Mouse (Mus musculus): ENCODE measurements around the gene Rdx. TPM values are rescaled to one million over a fixed set of nuclear protein-coding genes. Genes with fewer than 3 reads are reported as not detected.

Rdx gene
- polyA plus RNA-seq, 1 experiment from 2014 or later: 148 TPM

DNA sequence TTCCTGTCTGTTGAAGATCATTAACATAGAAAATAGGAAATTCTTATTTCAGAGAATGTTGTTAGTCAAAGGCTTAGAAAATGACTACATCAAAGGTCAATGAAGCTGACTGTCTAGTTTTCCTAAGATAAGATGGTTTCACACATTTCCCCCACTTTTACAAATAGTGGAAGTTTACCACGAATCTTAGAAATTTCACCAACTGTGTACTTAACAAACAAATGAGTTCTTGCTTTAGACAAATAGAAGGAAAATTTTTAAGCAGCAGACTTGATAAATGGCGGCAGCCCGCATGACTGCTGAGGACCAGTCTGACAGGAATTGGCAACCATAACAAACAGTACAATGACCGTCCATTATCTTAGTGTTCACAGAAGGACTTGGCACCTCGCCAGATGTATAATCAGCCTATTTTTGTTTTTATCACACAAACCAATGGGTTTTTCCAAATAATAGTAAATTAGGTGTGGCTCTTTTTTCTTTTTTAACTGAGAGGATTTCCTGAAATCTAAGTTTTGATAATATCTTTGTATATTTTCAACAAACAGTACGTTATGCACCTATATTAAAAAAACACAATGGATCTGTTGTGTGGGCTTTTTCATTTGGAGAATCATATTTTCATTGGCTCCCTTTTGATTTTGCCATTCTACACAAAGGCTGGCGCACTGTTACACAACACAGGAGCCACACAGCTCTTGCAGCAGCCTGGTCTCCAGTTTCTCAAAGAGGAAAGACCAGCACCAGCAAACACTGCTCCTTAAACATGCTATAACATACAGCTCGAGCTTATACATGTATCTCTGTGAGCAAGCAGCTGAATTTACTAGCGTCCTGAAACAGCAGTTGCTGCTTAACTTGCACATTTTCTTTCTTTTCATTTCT, 18.2 kb upstream of the Rdx start:
- peak; percentile 64; the same call in 1 of the 2 replicates for ATAC-seq (ENCODE audit: low FRiP score)
- Histone ChIP-seq H3K36me3 (no peaks in the 10 kb centered on the region), H3K4me2 (replicated peaks) (no peak overlapping the region), H3K4me3 (no peak overlapping the region), H3K9ac (no peak overlapping the region), H3K4me1 (peaks cover 11% of the 10 kb centered on the region), H3K27me3 (no peaks in the 10 kb centered on the region), H3K9me3 (replicated peaks) (no peaks in the 10 kb centered on the region), H3K27ac (0 out of 2 replicates have a peak overlapping the region, but pooled peaks have one; percentile 26)
- WGBS: 48% methylated on average over 9 of the region's 9 CpGs

DNA sequence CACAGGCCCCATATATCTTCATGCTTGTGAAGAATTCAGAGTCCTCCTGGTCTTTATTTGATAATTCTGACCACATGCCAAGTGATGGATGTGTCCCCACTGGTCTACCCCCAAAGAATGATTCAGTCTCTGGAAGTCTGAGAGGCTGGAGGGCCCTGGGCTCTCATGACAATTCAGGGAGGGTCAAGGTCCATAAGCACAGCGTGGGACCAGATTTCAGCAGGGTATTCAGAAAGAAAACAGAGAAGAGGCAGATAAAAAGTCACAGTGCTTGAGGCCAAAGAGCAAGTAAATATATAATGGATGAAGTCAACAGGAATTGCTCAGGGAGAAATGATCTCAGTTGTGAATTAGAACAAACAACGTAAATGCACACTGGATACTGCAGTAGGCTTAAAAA, 15.5 kb upstream of the Rdx start:
- WGBS: 28% methylated on average over 2 of the region's 2 CpGs
- ATAC-seq (ENCODE audit: low FRiP score): no peak
- H3K4me1 ChIP-seq: peaks cover 11% of the 10 kb centered on the region

DNA sequence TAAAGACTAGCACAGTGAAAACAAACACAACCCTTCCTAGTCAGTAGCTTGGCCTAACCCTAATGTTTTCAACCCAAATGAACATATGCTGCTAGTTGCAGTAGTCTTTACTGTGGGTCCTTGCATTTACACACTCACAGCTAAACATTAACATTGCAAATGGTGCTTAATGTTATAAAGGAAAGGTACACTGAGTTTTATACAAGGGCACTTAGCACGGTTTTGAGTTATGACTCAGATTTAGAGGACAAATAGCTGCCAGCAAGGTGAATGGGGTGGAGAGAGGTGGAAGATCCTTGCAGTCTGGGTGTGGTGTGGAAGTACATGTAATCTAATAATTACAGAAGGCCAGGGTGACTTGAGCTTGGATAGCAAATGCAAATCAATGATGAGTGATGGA, 9.5 kb upstream of the Rdx start:
- H3K9me3 ChIP-seq (replicated peaks): no peaks in the 10 kb centered on the region
- H3K36me3 ChIP-seq: no peaks in the 10 kb centered on the region
- no peak overlapping the region for H3K9ac ChIP-seq
- no peaks in the 10 kb centered on the region for H3K27me3 ChIP-seq
- ATAC-seq (ENCODE audit: low FRiP score): no peak
- 93% methylated on average over 1 of the region's 1 CpGs for WGBS
- H3K4me3 ChIP-seq: no peak overlapping the region
- H3K4me2 ChIP-seq (replicated peaks): no peak overlapping the region
- H3K27ac ChIP-seq: no peak overlapping the region
- no peaks in the 10 kb centered on the region for H3K4me1 ChIP-seq

More for the DNA sequence above, 15.5 kb upstream of the Rdx start:
- Histone ChIP-seq H3K9me3 (replicated peaks) (no peaks in the 10 kb centered on the region), H3K9ac (no peak overlapping the region), H3K27me3 (no peaks in the 10 kb centered on the region), H3K36me3 (no peaks in the 10 kb centered on the region), H3K4me3 (no peak overlapping the region), H3K27ac (no peak overlapping the region), H3K4me2 (replicated peaks) (no peak overlapping the region)

DNA sequence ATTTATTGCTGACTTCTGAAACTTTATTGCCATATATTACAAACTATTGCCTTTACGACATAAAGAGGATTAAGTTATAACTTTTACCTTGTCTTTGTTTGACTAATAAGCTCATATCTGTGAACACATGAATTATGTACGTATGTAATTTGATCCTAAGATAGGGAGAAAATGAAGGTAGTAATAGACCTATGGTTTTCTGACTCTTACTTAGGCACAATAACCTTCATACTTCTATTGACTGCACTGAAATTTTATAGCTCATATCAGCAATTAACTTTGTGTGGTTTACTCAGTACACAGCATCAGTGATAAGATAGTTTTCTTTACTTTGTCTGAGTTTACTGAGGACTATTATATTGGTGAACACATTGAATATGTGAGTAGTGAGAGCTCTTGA, 5.3 kb upstream of the Rdx start:
- Histone ChIP-seq H3K27me3 (no peaks in the 10 kb centered on the region), H3K9ac (no peak overlapping the region), H3K9me3 (replicated peaks) (no peaks in the 10 kb centered on the region), H3K4me2 (replicated peaks) (no peak overlapping the region), H3K36me3 (no peaks in the 10 kb centered on the region), H3K27ac (no peak overlapping the region), H3K4me3 (no peak overlapping the region), H3K4me1 (0 out of 2 replicates have a peak, but pooled peaks cover under 1% of the 10 kb centered on the region)
- no peak for ATAC-seq (ENCODE audit: low FRiP score)
- 93% methylated on average over 2 of the region's 2 CpGs for WGBS

DNA sequence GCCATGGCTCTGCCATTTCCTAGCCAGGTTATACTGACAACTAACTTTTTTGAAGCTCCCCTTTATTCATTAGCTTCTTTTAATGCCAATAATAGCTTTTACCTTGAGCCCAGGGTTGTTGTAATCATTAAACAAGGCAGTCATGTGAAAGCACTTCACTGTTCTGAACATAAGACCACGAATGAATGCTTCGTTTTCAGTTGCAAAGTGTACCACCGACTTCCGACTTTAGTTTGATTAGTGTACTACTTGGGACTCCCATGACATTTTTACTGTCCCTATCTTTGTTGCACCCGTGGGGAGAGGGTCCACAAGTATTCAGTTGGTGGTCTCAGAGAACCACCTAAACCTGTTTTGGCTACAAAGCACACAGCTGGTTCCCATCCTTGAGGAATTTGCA, 287 bp upstream of the Rdx start:
- Histone ChIP-seq H3K4me3 (peak overlapping the region; percentile 92; the same call in 1 of the 2 replicates), H3K9me3 (replicated peaks) (no peaks in the 10 kb centered on the region), H3K4me1 (peaks cover 25% of the 10 kb centered on the region), H3K9ac (no peak overlapping the region), H3K4me2 (replicated peaks) (peak overlapping the region; percentile 64), H3K27ac (no peak overlapping the region), H3K36me3 (no peaks in the 10 kb centered on the region), H3K27me3 (no peaks in the 10 kb centered on the region)
- ATAC-seq (ENCODE audit: low FRiP score): no peak
- whole genome bisulfite sequencing: 18% methylated on average over 5 of the region's 5 CpGs

DNA sequence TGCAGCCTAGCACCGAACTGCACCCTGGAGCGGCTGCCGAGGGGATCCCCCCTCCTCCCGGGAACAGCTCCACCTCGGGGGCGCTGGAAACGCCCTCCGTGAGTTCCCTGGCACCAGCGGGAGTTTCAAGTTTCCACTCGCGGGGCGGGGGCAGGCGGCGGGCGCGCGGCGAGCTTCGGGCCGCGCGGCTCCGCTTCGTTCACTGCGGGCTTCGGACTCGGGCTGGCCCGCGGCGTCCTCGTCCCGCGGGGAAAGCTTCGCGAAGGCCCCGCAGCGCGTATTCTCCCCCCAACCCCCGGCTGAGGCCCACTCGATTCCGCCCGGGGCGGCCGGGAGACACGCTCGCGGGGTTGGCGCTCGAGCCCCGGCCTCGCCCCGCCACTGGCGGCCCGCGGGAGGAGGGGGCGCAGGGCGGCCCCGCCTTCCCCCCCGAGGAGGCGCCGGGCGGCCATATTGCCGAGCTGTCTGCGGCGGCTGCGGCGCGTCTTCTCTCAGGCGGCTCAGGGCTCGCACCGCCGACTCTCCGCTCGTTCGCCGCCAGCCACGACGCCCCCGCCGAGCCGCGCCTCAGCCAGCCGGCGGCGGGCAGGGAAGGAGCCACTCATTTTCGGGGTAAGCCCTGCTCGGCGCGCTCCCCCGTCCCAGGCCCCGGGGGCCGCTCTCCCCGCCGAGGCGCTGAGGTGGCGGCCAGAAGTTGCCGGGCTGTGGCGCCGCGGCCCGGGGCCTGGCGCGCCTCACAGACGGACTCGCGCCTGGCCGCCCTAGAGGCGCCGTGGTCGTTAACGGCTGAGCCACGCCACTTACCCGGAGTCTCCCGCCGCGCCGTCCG, 1.1 kb downstream of the Rdx start:
- Histone ChIP-seq H3K27me3 (no peaks in the 10 kb centered on the region), H3K27ac (peak overlapping the region; percentile 99), H3K36me3 (no peaks in the 10 kb centered on the region), H3K4me2 (replicated peaks) (peak overlapping the region; percentile 64), H3K4me1 (peaks cover 25% of the 10 kb centered on the region), H3K4me3 (peak overlapping the region; percentile 92), H3K9ac (peak overlapping the region; percentile 98), H3K9me3 (replicated peaks) (no peaks in the 10 kb centered on the region)
- peak; percentile 92 for ATAC-seq (ENCODE audit: low FRiP score)
- WGBS: under 1% methylated on average over 107 of the region's 118 CpGs

DNA sequence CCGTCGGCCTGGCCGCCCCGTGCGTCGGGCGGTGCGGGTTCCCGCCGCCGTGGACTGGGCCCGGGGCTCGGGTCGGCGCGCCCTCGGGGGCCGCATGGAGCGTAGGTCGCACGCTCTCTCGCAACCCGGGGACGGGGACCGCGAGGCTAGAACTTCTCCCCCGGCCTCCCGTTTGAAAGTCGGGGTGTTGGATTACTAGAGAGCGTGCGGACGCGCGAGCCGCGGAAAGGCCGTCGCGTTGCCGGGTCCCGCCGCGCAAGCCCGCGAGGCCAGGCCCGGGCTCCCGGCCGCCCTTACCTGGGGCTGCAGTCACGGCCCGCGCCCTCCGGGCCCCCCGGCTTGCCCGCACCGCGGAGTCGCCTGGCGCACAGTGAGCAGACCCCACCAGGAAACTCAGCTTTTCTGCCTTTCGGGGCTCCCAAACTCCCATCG, 1.7 kb downstream of the Rdx start:
- peak overlapping the region; percentile 92 for H3K4me3 ChIP-seq
- no peaks in the 10 kb centered on the region for H3K36me3 ChIP-seq
- H3K9me3 ChIP-seq (replicated peaks): no peaks in the 10 kb centered on the region
- peak overlapping the region; percentile 99 for H3K27ac ChIP-seq
- ATAC-seq (ENCODE audit: low FRiP score): peak; percentile 70
- peak overlapping the region; percentile 64 for H3K4me2 ChIP-seq (replicated peaks)
- WGBS: under 1% methylated on average over 60 of the region's 60 CpGs
- H3K27me3 ChIP-seq: no peaks in the 10 kb centered on the region
- H3K4me1 ChIP-seq: peaks cover 25% of the 10 kb centered on the region
- H3K9ac ChIP-seq: peak overlapping the region; percentile 98

DNA sequence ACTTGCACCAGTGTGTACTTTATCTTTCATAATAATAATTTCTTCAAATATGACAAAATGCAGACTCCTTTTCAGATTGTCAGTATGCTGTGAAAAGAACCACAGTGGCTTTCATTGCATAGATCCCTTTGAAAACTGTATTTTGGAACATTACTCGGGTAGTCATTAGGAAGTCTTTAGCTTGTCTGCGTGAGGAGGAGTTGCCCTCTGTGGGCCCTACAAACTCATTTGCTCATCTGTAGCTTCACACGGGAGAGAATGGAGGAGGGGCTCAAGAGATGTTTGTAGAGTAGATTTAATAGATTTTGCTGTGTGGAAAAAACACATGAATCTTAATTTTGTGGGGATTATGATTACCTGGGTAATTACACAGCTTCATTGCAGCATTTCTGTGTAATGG, 2.6 kb downstream of the Rdx start:
- Histone ChIP-seq H3K36me3 (no peaks in the 10 kb centered on the region), H3K9me3 (replicated peaks) (no peaks in the 10 kb centered on the region), H3K4me1 (peaks cover 25% of the 10 kb centered on the region), H3K27ac (no peak overlapping the region), H3K27me3 (no peaks in the 10 kb centered on the region), H3K9ac (peak overlapping the region; percentile 98), H3K4me2 (replicated peaks) (peak overlapping the region; percentile 64), H3K4me3 (peak overlapping the region; percentile 92)
- WGBS: 1% methylated on average over 3 of the region's 3 CpGs
- ATAC-seq (ENCODE audit: low FRiP score): no peak

DNA sequence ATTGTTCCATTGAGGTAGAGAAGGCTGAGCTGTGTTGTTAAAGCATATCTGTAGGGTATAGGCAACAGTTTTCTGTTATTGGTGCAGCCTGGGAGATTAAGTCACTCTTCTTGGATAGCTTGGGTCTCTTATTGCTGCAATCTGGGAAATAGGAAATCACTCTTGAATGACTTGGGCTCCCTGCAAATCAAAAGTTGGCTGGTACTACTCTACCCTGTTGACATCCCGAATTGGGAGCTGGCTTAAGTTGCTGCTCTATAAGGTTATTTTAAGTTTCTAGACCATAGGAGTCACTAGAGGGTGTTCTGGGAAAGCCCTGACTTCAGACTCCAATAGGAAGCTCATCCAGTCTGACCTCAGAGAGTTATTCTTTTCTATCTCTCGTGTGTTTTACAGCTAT, 3.4 kb downstream of the Rdx start:
- Histone ChIP-seq H3K9ac (0 out of 2 replicates have a peak overlapping the region, but pooled peaks have one; percentile 18), H3K9me3 (replicated peaks) (no peaks in the 10 kb centered on the region), H3K36me3 (no peaks in the 10 kb centered on the region), H3K4me3 (no peak overlapping the region), H3K4me2 (replicated peaks) (peak overlapping the region; percentile 64), H3K27me3 (no peaks in the 10 kb centered on the region), H3K27ac (no peak overlapping the region), H3K4me1 (peaks cover 25% of the 10 kb centered on the region)
- 46% methylated on average over 2 of the region's 2 CpGs for WGBS
- ATAC-seq (ENCODE audit: low FRiP score): no peak

DNA sequence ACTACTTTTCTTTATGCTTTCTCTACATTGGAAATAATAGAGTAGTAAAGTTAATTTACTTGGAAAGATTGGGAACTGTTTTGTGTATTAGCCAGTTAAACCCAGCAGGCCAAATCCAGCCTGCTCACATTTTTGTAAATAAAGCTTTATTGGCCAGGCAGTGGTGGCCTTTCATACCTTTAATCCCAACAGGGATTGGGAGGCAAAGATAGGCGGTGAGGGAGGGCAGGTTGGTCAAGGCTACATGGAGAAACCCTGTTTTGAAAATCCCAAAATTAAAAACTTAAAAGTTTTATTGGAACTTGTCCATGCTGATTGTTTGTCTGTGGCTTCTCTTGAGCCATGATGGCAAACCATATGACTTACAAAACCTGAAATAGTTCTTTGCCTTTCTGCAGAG, 5.2 kb downstream of the Rdx start:
- no peak for ATAC-seq (ENCODE audit: low FRiP score)

DNA sequence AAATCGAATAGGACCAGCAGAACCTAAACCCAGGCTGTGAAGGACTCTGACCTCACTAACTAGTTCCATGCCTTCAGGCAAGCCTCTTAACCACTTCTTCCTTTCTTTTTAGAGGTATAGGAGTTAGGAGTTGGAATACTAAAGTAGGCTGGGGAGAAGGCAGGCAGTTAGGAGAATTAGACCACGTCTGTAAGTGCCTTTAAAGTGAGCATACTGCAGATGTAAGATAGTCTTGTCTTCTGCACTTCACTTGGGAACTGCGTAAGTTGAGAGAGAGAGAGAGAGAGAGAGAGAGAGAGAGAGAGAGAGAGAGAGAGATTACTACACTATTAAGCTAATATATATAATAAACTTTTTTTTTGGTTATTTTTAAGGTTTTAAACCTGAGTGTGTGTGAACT, 8.3 kb downstream of the Rdx start:
- Histone ChIP-seq H3K4me2 (replicated peaks) (no peak overlapping the region), H3K9ac (no peak overlapping the region), H3K27ac (no peak overlapping the region), H3K36me3 (no peaks in the 10 kb centered on the region), H3K9me3 (replicated peaks) (no peaks in the 10 kb centered on the region), H3K27me3 (no peaks in the 10 kb centered on the region), H3K4me1 (peaks cover 9% of the 10 kb centered on the region), H3K4me3 (no peak overlapping the region)
- ATAC-seq (ENCODE audit: low FRiP score): no peak
- 84% methylated on average over 3 of the region's 3 CpGs for WGBS

More for the DNA sequence above, 5.2 kb downstream of the Rdx start:
- no peaks in the 10 kb centered on the region for H3K36me3 ChIP-seq
- no peak overlapping the region for H3K9ac ChIP-seq
- no peaks in the 10 kb centered on the region for H3K27me3 ChIP-seq
- no peak overlapping the region for H3K27ac ChIP-seq
- no peak overlapping the region for H3K4me2 ChIP-seq (replicated peaks)
- H3K4me1 ChIP-seq: peaks cover 20% of the 10 kb centered on the region
- H3K4me3 ChIP-seq: no peak overlapping the region
- WGBS: 82% methylated on average over 1 of the region's 1 CpGs
- H3K9me3 ChIP-seq (replicated peaks): no peaks in the 10 kb centered on the region

DNA sequence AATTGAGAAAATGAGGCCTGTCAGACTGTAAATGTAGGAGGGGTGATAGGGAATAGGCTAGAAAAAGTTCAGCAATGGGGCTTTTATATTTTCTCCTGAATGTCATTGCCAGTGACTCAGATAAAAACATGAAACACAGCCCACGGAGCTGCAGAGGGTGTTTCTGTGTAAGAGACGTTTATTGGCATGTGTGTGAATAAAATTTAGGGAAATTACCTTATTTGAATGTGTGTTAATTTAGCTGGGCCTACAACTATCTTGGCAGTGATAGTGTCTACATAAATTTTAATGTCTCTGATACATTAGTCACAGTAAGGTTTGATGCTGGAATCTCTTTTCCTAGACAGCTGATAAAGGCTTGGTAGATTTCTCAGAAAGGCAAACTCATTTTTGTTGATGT, 12.8 kb downstream of the Rdx start:
- no peak overlapping the region for H3K4me2 ChIP-seq (replicated peaks)
- WGBS: 78% methylated on average over 2 of the region's 2 CpGs
- no peak overlapping the region for H3K9ac ChIP-seq
- H3K36me3 ChIP-seq: peaks cover 14% of the 10 kb centered on the region
- no peak for ATAC-seq (ENCODE audit: low FRiP score)
- no peaks in the 10 kb centered on the region for H3K9me3 ChIP-seq (replicated peaks)
- no peaks in the 10 kb centered on the region for H3K4me1 ChIP-seq
- no peaks in the 10 kb centered on the region for H3K27me3 ChIP-seq
- no peak overlapping the region for H3K27ac ChIP-seq
- H3K4me3 ChIP-seq: no peak overlapping the region

Data from hindbrain, embryonic 12.5 days (tissue).